Mouse (Mus musculus) heart, adult 10 weeks (tissue): Measurements from ENCODE around the gene Krt24. TPM values are rescaled to one million over a fixed set of nuclear protein-coding genes. Genes with fewer than 3 reads are reported as not detected.

ENCODE experiments used
- polyA plus RNA-seq: library from polyadenylated mRNA; stranded (reverse); fragments of 350-450 nt; fragmentation: Illumina TruSeq; extraction: RNeasy Lipid Tissue Mini Kit (QIAGEN cat#74804); gene quantifications from one replicate; pipeline ENCODE4 v1.2.3, GENCODE M21; 2014; ENCODE audit warnings: low read depth, low replicate concordance

Gene Krt24
- not detected for polyA plus RNA-seq

DNA sequence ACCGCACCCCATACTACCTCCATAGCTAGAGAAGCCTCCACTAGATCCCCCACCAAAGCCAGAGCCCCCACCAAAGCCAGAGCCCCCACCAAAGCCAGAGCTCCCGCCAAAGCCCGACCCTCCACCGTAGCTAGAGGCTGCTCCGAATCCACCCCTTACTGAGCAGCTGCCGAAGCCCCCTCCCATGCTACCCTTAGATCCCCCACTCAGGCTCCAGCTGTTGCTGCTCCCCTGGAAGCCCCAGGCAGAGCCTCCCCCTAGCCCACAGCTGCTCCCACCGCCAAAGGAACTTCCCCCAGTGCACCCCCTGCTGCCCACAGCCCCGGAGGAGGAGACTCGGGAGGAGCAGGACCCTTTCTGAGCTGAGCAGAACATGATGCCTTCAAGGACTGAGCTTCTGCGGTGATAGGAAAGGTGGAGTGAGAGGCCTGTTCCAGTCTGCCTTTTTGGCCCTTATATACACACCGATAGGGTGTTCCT is at the start of gene Krt24:
Gene Krt24 (minus strand): TSS at position 430 of the 480 bp plus-strand sequence.

DNA sequence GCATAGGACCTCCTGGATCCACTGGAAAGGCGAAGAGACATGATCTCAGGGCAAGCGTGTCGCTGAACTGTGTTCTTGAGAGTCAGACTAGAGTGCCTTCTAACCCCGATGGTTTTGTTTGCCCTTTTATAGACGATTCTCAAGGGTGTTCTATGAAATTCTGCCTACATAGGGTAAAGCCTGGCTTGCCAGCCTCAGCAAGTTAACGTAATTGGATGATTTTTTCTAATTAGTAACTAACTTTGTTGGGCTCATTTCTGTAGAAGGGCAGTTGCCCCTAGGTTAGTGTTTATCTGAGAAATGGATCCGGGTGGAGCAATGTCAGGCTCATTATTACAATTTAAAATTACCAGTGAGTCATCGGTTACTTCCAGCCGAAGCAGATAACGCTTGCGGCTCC is 37.8 kb upstream of the Krt24 start, which contains the start of gene Krt25:
Gene Krt25 (minus strand): TSS at position 101 of the 400 bp plus-strand sequence.

DNA sequence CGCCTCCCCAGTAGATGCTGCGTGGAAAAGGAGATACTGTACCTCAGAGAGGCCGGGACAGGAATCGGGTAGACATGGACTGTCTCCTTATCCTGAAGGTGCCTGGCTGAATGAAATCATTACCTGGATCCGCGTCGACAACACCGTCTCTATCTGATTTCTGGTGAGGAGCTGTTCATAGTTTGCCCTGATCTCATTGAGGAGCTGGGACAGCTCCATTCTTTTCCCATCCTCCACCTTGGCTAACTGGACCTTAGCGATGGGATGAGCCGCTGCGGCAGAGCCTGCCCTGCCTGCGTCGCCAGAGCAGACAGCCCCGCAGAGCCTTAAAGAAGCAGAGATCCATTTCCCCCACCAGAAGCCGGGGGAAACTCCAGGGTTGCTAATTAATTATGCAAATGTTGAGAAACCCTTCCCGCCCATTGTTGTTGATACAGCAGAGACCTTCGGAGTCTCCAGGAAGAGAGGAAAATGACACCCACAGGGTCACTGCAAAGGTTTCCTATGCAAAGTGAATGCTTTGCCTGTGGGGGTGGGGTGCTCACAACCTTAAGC is 41.2 kb downstream of the Krt24 start, which contains the start of gene Krt222:
Gene Krt222 (minus strand): TSS at position 266 of the 555 bp plus-strand sequence.

DNA sequence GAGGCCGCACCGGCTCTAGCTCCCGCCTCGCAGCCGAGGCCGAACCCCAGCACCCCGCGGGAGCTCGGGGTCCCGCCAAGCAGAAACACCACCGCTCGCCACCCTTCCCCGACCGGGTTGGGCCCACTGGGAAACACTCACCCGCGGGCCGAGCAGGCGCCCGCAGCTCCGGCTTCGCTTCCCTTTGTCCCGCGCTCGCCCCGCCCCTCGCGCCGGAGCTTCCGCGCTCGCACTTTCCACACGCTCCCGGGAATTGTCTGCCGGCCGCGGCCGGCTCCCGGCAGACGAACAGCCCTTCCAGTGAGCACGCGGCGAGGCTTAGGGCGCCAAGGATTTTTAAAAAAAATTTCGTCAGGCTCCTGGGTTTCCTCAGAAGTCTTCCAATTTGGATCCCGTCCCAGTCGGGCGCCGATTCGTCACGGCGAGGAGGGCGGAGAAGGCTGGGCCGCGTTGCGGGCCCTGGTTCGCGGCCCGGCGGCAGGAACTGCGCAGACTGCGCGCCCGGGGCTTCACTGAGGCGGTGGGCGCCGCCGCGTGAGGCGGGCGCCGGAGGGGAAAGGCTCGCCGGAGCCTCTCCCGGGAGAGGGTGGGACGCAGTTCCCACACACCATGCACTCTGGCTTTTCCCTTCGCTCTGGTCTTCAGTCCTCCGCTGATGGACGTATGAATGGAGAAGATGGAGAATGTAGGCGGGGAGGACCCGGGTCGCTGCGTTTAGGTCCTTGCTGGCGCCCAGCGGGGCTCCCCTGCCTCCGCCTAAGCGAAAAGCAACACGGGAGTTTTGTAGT is 54.6 kb downstream of the Krt24 start, which contains the start of gene Smarce1:
Gene Smarce1 (minus strand): TSS at position 757 of the 788 bp plus-strand sequence.

Other genes starting within 250 kb of the Krt24 start
- gene Igfbp4, start 244.0 kb downstream of the Krt24 start, polyA plus RNA-seq = 96.6 TPM
- 0.42 TPM for gene Tns4, start 196.0 kb downstream of the Krt24 start, polyA plus RNA-seq
- gene Ccr7, start 130.2 kb downstream of the Krt24 start, polyA plus RNA-seq = 0.52 TPM
- gene Smarce1, start 54.2 kb downstream of the Krt24 start, polyA plus RNA-seq = 75.9 TPM
- 20.8 TPM for gene Krt222, start 41.2 kb downstream of the Krt24 start, polyA plus RNA-seq
- not detected for gene Krt25, start 37.7 kb upstream of the Krt24 start, polyA plus RNA-seq
- not detected for gene Krt26, start 52.7 kb upstream of the Krt24 start, polyA plus RNA-seq
- gene Krt27, start 65.8 kb upstream of the Krt24 start, polyA plus RNA-seq = not detected
- gene Krt28, start 89.6 kb upstream of the Krt24 start, polyA plus RNA-seq = not detected
- gene Krt10, start 104.1 kb upstream of the Krt24 start, polyA plus RNA-seq = 4.5 TPM
- not detected for gene Krt12, start 137.0 kb upstream of the Krt24 start, polyA plus RNA-seq
- 0.31 TPM for gene Krt20, start 152.9 kb upstream of the Krt24 start, polyA plus RNA-seq
- not detected for gene Krt23, start 207.9 kb upstream of the Krt24 start, polyA plus RNA-seq
- not detected for gene Krt39, start 236.1 kb upstream of the Krt24 start, polyA plus RNA-seq